Mouse (Mus musculus) midbrain, embryonic 16.5 days (tissue): ENCODE data around the gene Rapgef5. TPM values are rescaled to one million over a fixed set of nuclear protein-coding genes. Genes with fewer than 3 reads are reported as not detected.
A peak's percentile ranks its signal among the peaks of the same experiment; 100 is the strongest.

ENCODE experiments used
- ATAC-seq: fragments of 200-750 bp; cut with Nextera tagmentation; 2 replicates; pipeline ENCODE4 v1.8.0; 2017; ENCODE audit warnings: moderate TSS enrichment
- H3K27ac ChIP-seq: fragments of 300-500 bp; sonication (generic); 2 replicates; pipeline ENCODE4 v1.5.1; 2014; ENCODE audit warnings: mild to moderate bottlenecking, low read length, mixed read lengths
- H3K27me3 ChIP-seq: fragments of 300-500 bp; sonication (generic); 2 replicates; pipeline ENCODE4 v1.6.1; 2014; ENCODE audit warnings: low read depth, low read length, mixed read lengths; ENCODE audit not compliant: control insufficient read depth, insufficient read depth
- H3K36me3 ChIP-seq: fragments of 300-500 bp; sonication (generic); 2 replicates; pipeline ENCODE4 v1.6.1; 2014; ENCODE audit warnings: mild to moderate bottlenecking, low read length, moderate library complexity, mixed read lengths; ENCODE audit not compliant: control insufficient read depth, insufficient read depth
- H3K4me1 ChIP-seq: fragments of 300-500 bp; sonication (generic); 2 replicates; pipeline ENCODE4 v1.6.1; 2014; ENCODE audit warnings: mild to moderate bottlenecking, low read length, mixed read lengths; ENCODE audit not compliant: control insufficient read depth, insufficient read depth
- H3K4me2 ChIP-seq: fragments of 300-500 bp; sonication (generic); 2 replicates; pipeline ENCODE4 v1.6.1; 2014; ENCODE audit warnings: mild to moderate bottlenecking, low read length, mixed read lengths
- H3K4me3 ChIP-seq: fragments of 300-500 bp; sonication (generic); 2 replicates; pipeline ENCODE4 v1.5.1; 2014; ENCODE audit warnings: low read depth, mild to moderate bottlenecking, low read length, moderate library complexity, mixed read lengths
- H3K9ac ChIP-seq: fragments of 300-500 bp; sonication (generic); 2 replicates; pipeline ENCODE4 v1.6.1; 2014; ENCODE audit warnings: low read depth, low read length, mixed read lengths
- H3K9me3 ChIP-seq: fragments of 300-500 bp; sonication (generic); replicated peaks from 2 replicates; pipeline ENCODE4 v1.6.1; 2014; ENCODE audit warnings: mild to moderate bottlenecking, low read length, mixed read lengths; ENCODE audit not compliant: control insufficient read depth, poor library complexity, severe bottlenecking
- WGBS: fragments of 180-500 bp; shearing (Covaris S2); extraction: QIAGEN DNeasy Blood & Tissue Kit; methylation state at CpG from one replicate; pipeline ENCODE4 v1.1.7; 2014; 5-methylcytosine and 5-hydroxymethylcytosine counted together
- polyA plus RNA-seq: library from polyadenylated mRNA; unstranded; fragments of >200 nt; fragmentation: Nextera tagmentation; extraction: Ambion mirVana; gene quantifications from 2 replicates; pipeline ENCODE4 v1.2.1, GENCODE M21; 2015

The Rapgef5 gene
- polyA plus RNA-seq, 1 experiment from 2014 or later = 37.2 TPM

DNA sequence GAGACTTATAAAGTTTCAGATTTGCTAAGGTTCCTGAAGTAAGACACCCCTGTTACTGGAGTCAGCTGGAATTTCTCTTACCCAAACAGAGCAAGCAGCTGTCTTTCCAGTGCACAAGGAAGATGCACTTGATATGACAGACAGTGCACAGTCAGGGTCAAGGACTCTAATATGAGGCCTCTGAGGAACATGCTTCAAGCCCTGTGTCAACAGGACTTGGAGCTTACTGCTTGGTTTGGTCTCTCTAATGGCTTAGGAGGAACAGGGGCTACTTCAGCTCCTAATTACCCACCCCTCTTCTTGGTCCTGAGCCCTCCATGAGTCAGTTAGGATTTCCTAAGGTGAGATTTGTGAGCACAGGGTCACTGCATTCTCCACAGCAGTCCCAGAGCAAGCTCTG lies 244.6 kb downstream of the Rapgef5 start:
- H3K9me3 ChIP-seq = no peaks in the 10 kb centered on the region
- no peak overlapping the region for H3K4me3 ChIP-seq
- H3K36me3 ChIP-seq = peaks cover 11% of the 10 kb centered on the region; the same call in 1 of the 2 replicates
- H3K27me3 ChIP-seq = no peaks in the 10 kb centered on the region
- H3K27ac ChIP-seq = no peak overlapping the region
- no peak for ATAC-seq
- H3K4me1 ChIP-seq = peaks cover 11% of the 10 kb centered on the region
- no peak overlapping the region for H3K9ac ChIP-seq
- no peak overlapping the region for H3K4me2 ChIP-seq

DNA sequence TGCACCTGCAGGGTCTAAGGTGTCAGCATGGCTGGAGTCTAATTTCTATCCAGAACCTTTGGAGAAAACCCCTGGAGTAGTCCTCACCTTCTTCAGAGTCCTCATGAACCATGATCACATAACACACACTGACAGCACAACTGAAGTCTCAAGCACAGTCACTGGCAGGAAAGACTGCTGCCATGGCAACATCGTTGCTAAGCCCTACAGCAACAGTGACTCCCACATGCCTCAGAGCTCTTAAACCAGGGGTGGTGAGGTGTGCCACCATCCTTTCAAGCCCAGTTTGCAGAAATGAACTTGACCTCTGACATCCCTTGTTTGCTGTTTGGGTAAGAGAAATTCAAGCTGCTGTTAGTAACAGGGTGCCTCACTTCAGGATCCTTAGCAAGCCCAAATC lies 245.4 kb downstream of the Rapgef5 start:
- no peak overlapping the region for H3K9ac ChIP-seq
- H3K4me1 ChIP-seq = peaks cover 11% of the 10 kb centered on the region
- no peak overlapping the region for H3K4me2 ChIP-seq
- H3K9me3 ChIP-seq = no peaks in the 10 kb centered on the region
- no peak overlapping the region for H3K4me3 ChIP-seq
- peak; percentile 82 for ATAC-seq
- no peaks in the 10 kb centered on the region for H3K27me3 ChIP-seq
- peak overlapping the region; percentile 18; the same call in 1 of the 2 replicates for H3K27ac ChIP-seq
- peaks cover 5% of the 10 kb centered on the region; the same call in 1 of the 2 replicates for H3K36me3 ChIP-seq
- WGBS = 26% methylated on average over 1 of the region's 1 CpGs

DNA sequence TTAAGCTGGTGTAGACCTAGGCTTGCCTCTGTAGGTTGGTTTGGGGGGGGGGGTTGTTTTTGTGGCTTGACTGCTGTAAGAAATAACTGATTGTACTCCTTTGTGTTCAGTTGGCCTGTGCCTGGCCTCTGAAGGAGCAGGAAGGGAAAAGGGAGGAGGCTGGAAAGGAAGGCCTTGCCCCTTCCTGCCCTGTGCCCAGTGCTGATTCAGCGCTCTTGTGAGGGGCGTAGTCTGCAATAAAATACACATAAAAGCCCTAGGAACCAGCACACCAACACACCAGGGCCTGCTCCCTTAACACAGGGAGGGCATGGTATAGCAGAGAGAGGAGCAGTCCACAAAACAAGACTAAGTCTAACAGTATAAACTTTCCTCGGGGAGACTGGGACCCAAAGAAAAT lies 247.0 kb downstream of the Rapgef5 start:
- H3K27ac ChIP-seq = no peak overlapping the region
- H3K4me2 ChIP-seq = no peak overlapping the region
- no peak overlapping the region for H3K9ac ChIP-seq
- H3K36me3 ChIP-seq = peaks cover 2% of the 10 kb centered on the region; the same call in 1 of the 2 replicates
- no peak overlapping the region for H3K4me3 ChIP-seq
- H3K4me1 ChIP-seq = peaks cover 11% of the 10 kb centered on the region
- WGBS = 85% methylated on average over 3 of the region's 3 CpGs
- H3K9me3 ChIP-seq = no peaks in the 10 kb centered on the region
- no peak for ATAC-seq
- H3K27me3 ChIP-seq = no peaks in the 10 kb centered on the region

DNA sequence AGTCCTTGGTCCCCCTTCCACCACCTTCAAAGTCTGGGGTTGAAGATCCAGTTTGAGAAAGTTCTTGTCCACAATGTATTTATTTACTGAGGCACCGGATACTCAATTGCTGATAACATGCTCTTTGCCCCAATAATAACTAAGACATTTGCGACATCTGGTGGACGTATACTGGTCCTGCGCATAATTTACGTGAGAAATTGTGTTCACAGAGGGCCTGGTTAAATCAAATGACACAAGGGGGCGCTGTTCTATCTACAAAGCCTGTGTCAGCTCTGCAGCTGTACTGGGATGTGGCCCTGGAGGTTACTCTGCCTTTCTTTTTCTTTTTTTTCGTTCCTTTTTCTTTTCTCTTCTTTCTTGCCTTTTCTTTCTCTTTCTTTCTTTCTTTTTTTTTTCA lies 248.6 kb downstream of the Rapgef5 start:
- no peak overlapping the region for H3K4me3 ChIP-seq
- 9% methylated on average over 7 of the region's 7 CpGs for WGBS
- H3K9me3 ChIP-seq = no peaks in the 10 kb centered on the region
- ATAC-seq = no peak
- 0 out of 2 replicates have a peak, but pooled peaks cover under 1% of the 10 kb centered on the region for H3K36me3 ChIP-seq
- H3K27ac ChIP-seq = no peak overlapping the region
- no peak overlapping the region for H3K4me2 ChIP-seq
- H3K27me3 ChIP-seq = no peaks in the 10 kb centered on the region
- H3K4me1 ChIP-seq = peaks cover 11% of the 10 kb centered on the region
- no peak overlapping the region for H3K9ac ChIP-seq

DNA sequence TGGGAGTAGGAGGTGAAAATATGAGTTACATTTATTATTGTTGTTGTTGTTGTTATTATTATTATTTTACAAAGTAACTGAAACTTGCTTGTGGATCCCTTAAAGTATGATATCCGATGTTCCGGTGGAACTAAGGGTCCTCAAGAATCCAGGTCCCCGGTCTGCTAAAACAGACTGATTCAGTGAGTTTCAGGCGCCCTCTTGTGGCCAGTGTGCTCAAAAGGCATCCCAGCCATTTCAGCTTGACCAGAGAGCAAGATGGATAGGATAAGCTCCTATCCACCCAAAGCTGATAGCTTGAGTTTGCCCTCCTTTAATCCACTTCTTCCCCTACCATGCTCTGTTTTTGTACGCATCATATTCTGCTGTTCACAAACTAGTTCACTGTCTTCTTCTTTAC lies 252.8 kb downstream of the Rapgef5 start:
- ATAC-seq = peak; percentile 61

DNA sequence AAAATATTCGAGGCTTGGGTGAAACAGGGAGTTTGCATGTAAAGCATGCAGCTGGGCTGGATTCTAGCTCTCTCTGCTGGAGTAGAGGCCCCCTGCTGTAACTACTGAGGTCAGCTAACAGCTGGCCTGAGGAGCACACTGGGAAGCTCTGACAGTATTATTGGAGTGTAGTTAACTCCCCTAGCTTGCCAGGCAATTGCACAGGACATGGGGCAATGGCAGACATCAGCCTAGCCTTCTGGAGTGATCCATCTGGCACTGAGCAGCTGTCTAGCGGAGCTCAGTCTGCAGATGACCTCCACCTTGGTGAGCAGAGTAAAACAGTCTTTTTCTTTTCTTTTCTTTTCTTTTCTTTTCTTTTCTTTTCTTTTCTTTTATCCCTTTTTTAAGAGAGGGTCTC lies 253.9 kb downstream of the Rapgef5 start:
- ATAC-seq = no peak
- no peaks in the 10 kb centered on the region for H3K9me3 ChIP-seq
- no peaks in the 10 kb centered on the region for H3K36me3 ChIP-seq
- H3K4me1 ChIP-seq = no peaks in the 10 kb centered on the region
- 44% methylated on average over 2 of the region's 2 CpGs for WGBS
- no peak overlapping the region for H3K4me2 ChIP-seq
- H3K4me3 ChIP-seq = no peak overlapping the region
- no peak overlapping the region for H3K27ac ChIP-seq
- no peaks in the 10 kb centered on the region for H3K27me3 ChIP-seq
- H3K9ac ChIP-seq = no peak overlapping the region

More for the DNA sequence above, 252.8 kb downstream of the Rapgef5 start:
- Histone ChIP-seq H3K36me3 (no peaks in the 10 kb centered on the region), H3K4me2 (no peak overlapping the region), H3K27me3 (no peaks in the 10 kb centered on the region), H3K9ac (no peak overlapping the region), H3K4me3 (no peak overlapping the region), H3K4me1 (no peaks in the 10 kb centered on the region), H3K9me3 (no peaks in the 10 kb centered on the region), H3K27ac (no peak overlapping the region)
- 3% methylated on average over 5 of the region's 5 CpGs for WGBS

DNA sequence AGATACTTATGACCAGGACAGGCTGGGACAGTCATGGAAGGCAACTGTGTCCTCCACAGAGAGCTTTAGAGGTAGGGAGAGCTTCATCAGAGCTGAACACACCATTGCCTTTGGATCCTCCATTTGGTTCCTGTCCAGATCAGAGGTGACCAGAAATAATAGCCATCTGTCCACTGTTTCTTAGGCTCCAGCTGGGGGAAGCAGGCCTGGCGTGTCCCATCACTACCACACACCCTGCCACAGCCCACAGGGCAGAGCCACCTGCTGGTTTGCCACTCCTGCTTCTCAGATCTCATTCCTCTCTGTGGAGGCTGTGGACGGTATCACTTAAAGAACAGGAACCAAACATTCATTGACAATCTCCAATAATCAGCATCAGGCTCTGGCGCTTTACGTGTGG lies 254.9 kb downstream of the Rapgef5 start:
- H3K4me3 ChIP-seq = no peak overlapping the region
- no peak overlapping the region for H3K27ac ChIP-seq
- H3K4me1 ChIP-seq = no peaks in the 10 kb centered on the region
- no peaks in the 10 kb centered on the region for H3K9me3 ChIP-seq
- no peaks in the 10 kb centered on the region for H3K27me3 ChIP-seq
- no peak for ATAC-seq
- H3K4me2 ChIP-seq = no peak overlapping the region
- WGBS = 81% methylated on average over 4 of the region's 4 CpGs
- no peaks in the 10 kb centered on the region for H3K36me3 ChIP-seq
- H3K9ac ChIP-seq = no peak overlapping the region

DNA sequence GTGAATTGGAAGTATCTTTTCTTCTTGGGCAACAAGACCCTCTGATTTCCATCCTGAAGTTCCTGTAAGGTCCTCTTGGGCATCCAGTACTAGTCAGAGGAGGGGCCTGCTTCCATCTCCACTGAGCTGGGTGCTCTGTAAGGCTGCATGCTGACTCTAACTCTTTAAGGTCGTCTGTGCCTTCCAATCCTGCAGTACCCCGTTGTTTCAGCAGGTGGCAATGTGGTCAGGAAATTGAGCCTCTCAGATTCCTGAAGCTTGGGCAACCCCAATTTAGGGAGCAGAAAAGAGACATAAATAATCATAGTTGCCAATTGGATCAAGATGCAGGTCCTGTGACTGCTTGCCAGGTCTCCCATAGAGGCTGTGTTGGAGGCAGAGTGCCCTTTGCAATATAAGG lies 256.4 kb downstream of the Rapgef5 start:
- Histone ChIP-seq H3K4me2 (no peak overlapping the region), H3K4me1 (no peaks in the 10 kb centered on the region), H3K4me3 (no peak overlapping the region), H3K27ac (no peak overlapping the region), H3K36me3 (no peaks in the 10 kb centered on the region), H3K9ac (no peak overlapping the region), H3K9me3 (no peaks in the 10 kb centered on the region), H3K27me3 (no peaks in the 10 kb centered on the region)
- WGBS = 3% methylated on average over 2 of the region's 2 CpGs
- ATAC-seq = peak; percentile 43; the same call in 1 of the 2 replicates

DNA sequence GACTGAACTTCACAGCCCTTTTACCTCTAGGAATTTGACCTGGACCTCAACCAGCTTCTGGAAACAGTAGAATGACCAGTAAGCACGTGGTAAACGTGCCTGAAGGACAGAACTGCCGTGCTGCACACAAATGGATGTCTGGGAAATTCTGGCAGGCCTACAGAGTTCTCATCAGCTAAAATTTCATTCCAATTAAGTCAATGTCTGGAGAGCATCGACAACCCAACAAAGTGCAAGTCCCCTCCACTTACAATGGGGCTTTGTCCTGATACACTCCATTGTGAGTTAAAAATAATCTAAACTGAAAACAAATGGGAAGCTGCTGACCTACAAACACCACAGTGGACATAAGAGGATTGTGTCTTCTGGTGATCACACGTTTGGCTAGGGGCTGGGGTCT lies 260.6 kb downstream of the Rapgef5 start:
- Histone ChIP-seq H3K4me3 (no peak overlapping the region), H3K36me3 (no peaks in the 10 kb centered on the region), H3K4me2 (no peak overlapping the region), H3K27me3 (no peaks in the 10 kb centered on the region), H3K27ac (no peak overlapping the region), H3K9ac (no peak overlapping the region), H3K9me3 (no peaks in the 10 kb centered on the region), H3K4me1 (no peaks in the 10 kb centered on the region)
- no peak for ATAC-seq
- WGBS = 73% methylated on average over 5 of the region's 5 CpGs
